29 mouse cellular contexts compared by ENCODE assay signal in the genomic region with DNA sequence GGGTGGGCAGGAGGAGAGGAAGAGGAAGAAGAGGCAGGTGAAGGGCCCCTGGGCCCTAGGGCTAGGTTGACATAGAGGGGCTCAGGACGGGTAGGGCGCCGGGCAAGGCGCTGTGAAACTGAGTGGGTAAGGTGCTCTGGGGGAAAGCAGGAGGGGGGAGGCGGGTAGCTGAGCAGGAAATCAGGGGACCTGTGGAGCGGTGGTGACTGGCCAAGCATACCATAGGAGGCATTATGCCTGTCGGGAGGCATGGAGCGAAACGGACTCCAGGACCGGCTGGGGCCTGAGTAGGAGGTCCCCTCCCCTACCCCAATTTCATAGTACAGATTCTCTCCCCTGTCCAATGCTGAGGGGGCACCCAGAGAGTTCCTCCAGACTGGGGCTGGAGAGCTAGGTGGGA. TPM values are rescaled to one million over a fixed set of nuclear protein-coding genes. Genes with fewer than 3 reads are reported as not detected.
DNase-seq lines count a peak whose midpoint lies in the region; ATAC-seq and TF ChIP-seq lines count a peak whose summit lies in the region.
"Had no signal": no experiment of that assay in that cellular context is flagged by ENCODE, and none has a peak within 500 bp of the region (broad histone marks: within the 10 kb centered on the region; RNA-seq: fewer than 3 reads in every experiment).

No protein-coding gene starts in this region.

- peak; percentile 22 for ATAC-seq in kidney, embryonic 15.5 days (replicated peaks; ENCODE audit: low FRiP score)
- no peak for ATAC-seq in midbrain, embryonic 13.5 days
- ATAC-seq: forebrain, embryonic 14.5 days; forebrain, postnatal 0 days; Patski had no signal

- TF ChIP-seq CTCF in kidney, adult 2 months (conservative IDR thresholded peaks at IDR 0.05; ENCODE audit: insufficient read depth, insufficient read length, low read depth, low read length), result no peak

- 63% methylated on average over 10 of the region's 10 CpGs for WGBS in kidney, embryonic 15.5 days
- WGBS in kidney, adult 2 months, result 68% methylated on average over 10 of the region's 10 CpGs
- 78% methylated on average over 10 of the region's 10 CpGs for WGBS in midbrain, embryonic 13.5 days
- 81% methylated on average over 10 of the region's 10 CpGs for WGBS in midbrain, embryonic 10.5 days

- no peaks in the 10 kb centered on the region for H3K9me3 ChIP-seq in kidney, embryonic 15.5 days (replicated peaks)
- no peaks in the 10 kb centered on the region for H3K9me3 ChIP-seq in midbrain, embryonic 13.5 days
- no peaks in the 10 kb centered on the region for H3K9me3 ChIP-seq in midbrain, embryonic 10.5 days (replicated peaks)
- H3K9me3 ChIP-seq: embryonic facial prominence, embryonic 12.5 days; embryonic facial prominence, embryonic 15.5 days; G1E; heart, embryonic 12.5 days; heart, embryonic 15.5 days; hindbrain, embryonic 10.5 days; hindbrain, embryonic 13.5 days had no signal

- H3K4me3 ChIP-seq in kidney, embryonic 15.5 days (replicated peaks), result no peak overlapping the region
- H3K4me3 ChIP-seq in kidney, adult 2 months (ENCODE audit: insufficient read depth, low read depth, low read length), result no peak overlapping the region
- no peak overlapping the region for H3K4me3 ChIP-seq in midbrain, embryonic 13.5 days (replicated peaks)
- no peak overlapping the region for H3K4me3 ChIP-seq in midbrain, embryonic 10.5 days
- H3K4me3 ChIP-seq in myocyte, result no peak overlapping the region
- H3K4me3 ChIP-seq: embryonic facial prominence, embryonic 12.5 days; embryonic facial prominence, embryonic 15.5 days; gastrocnemius, adult 2 months; heart, embryonic 12.5 days; heart, embryonic 15.5 days; hindbrain, embryonic 10.5 days; hindbrain, embryonic 13.5 days had no signal

- DNase-seq in kidney, adult 2 months, result no peak
- peak; percentile 41 for DNase-seq in kidney, postnatal 10 days
- DNase-seq in kidney, adult 9 months, result no peak
- DNase-seq in midbrain, embryonic 10.5 days (ENCODE audit: low spot score), result no peak
- DNase-seq: adrenal gland, postnatal 10 days; adrenal gland, postnatal 36 days; B cell, adult 2 months; cerebellum, adult 18-20 months; cerebellum, postnatal 14 days; forebrain, postnatal 0 days; gastrocnemius, adult 2 months; gastrocnemius, postnatal 14 days; heart, adult 11 months; heart, postnatal 10 days; heart, postnatal 36 days had no signal

- H3K79me2 ChIP-seq in myocyte (ENCODE audit: control insufficient read depth, insufficient read depth), result no peaks in the 10 kb centered on the region

- no peak overlapping the region for H3K9ac ChIP-seq in kidney, embryonic 15.5 days
- no peak overlapping the region for H3K9ac ChIP-seq in midbrain, embryonic 13.5 days (replicated peaks)
- H3K9ac ChIP-seq: embryonic facial prominence, embryonic 12.5 days; embryonic facial prominence, embryonic 15.5 days; forebrain, postnatal 0 days; heart, embryonic 12.5 days; heart, embryonic 15.5 days; hindbrain, embryonic 13.5 days had no signal

- H3K4me2 ChIP-seq in kidney, embryonic 15.5 days, result no peak overlapping the region
- H3K4me2 ChIP-seq in midbrain, embryonic 13.5 days (replicated peaks), result no peak overlapping the region
- H3K4me2 ChIP-seq in myocyte (ENCODE audit: low read depth), result peak overlapping the region; percentile 38
- H3K4me2 ChIP-seq: embryonic facial prominence, embryonic 12.5 days; embryonic facial prominence, embryonic 15.5 days; heart, embryonic 12.5 days; heart, embryonic 15.5 days; hindbrain, embryonic 13.5 days had no signal

- H3K27ac ChIP-seq in kidney, embryonic 15.5 days, result peak overlapping the region; percentile 41; the same call in 1 of the 2 replicates
- H3K27ac ChIP-seq in kidney, adult 2 months (ENCODE audit: insufficient read depth, low read depth, low read length), result no peak overlapping the region
- peak overlapping the region; percentile 10; the same call in 1 of the 2 replicates for H3K27ac ChIP-seq in midbrain, embryonic 13.5 days
- H3K27ac ChIP-seq in midbrain, embryonic 10.5 days (replicated peaks), result no peak overlapping the region
- H3K27ac ChIP-seq: embryonic facial prominence, embryonic 12.5 days; embryonic facial prominence, embryonic 15.5 days; gastrocnemius, adult 2 months; heart, embryonic 15.5 days; hindbrain, embryonic 10.5 days; hindbrain, embryonic 13.5 days had no signal

- H3K27me3 ChIP-seq in kidney, embryonic 15.5 days, result no peaks in the 10 kb centered on the region
- H3K27me3 ChIP-seq in kidney, adult 2 months (replicated peaks; ENCODE audit: control insufficient read depth, insufficient read depth, low read length), result no peaks in the 10 kb centered on the region
- no peaks in the 10 kb centered on the region; the same call in 1 of the 2 replicates for H3K27me3 ChIP-seq in midbrain, embryonic 13.5 days
- peaks cover 13% of the 10 kb centered on the region for H3K27me3 ChIP-seq in midbrain, embryonic 10.5 days (ENCODE audit: low read depth, poor library complexity, severe bottlenecking)
- H3K27me3 ChIP-seq in myocyte (ENCODE audit: control insufficient read depth, insufficient read depth, insufficient read length), result no peaks in the 10 kb centered on the region
- H3K27me3 ChIP-seq: CH12.LX; embryonic facial prominence, embryonic 12.5 days; embryonic facial prominence, embryonic 15.5 days; heart, embryonic 15.5 days; hindbrain, embryonic 13.5 days; Patski had no signal

- peaks cover 44% of the 10 kb centered on the region for H3K36me3 ChIP-seq in kidney, embryonic 15.5 days
- H3K36me3 ChIP-seq in kidney, adult 2 months (ENCODE audit: control insufficient read depth, insufficient read depth, low read length), result no peaks in the 10 kb centered on the region
- peaks cover 57% of the 10 kb centered on the region for H3K36me3 ChIP-seq in midbrain, embryonic 13.5 days
- H3K36me3 ChIP-seq in midbrain, embryonic 10.5 days, result peaks cover 55% of the 10 kb centered on the region
- H3K36me3 ChIP-seq in myocyte (ENCODE audit: control insufficient read depth, insufficient read depth), result no peaks in the 10 kb centered on the region

- H3ac ChIP-seq in myocyte (ENCODE audit: control insufficient read depth, insufficient read length), result no peak overlapping the region

- peaks cover 63% of the 10 kb centered on the region for H3K4me1 ChIP-seq in kidney, embryonic 15.5 days
- no peaks in the 10 kb centered on the region for H3K4me1 ChIP-seq in kidney, adult 2 months (ENCODE audit: control insufficient read depth, insufficient read depth, low read length)
- peaks cover 30% of the 10 kb centered on the region for H3K4me1 ChIP-seq in midbrain, embryonic 13.5 days (replicated peaks)
- H3K4me1 ChIP-seq in midbrain, embryonic 10.5 days, result peaks cover 39% of the 10 kb centered on the region

- no peak for TF ChIP-seq POLR2A in kidney, adult 2 months (IDR thresholded peaks at IDR 0.05; ENCODE audit: low read depth, low read length)
- TF ChIP-seq POLR2A in myocyte (IDR thresholded peaks at IDR 0.05; ENCODE audit: insufficient read length, low read depth), result no peak

TF ChIP-seq in myocyte, 11 proteins besides CTCF, POLR2A, EP300 and RAD21 (continues in another document):
- no peak for TF ChIP-seq TCF12 (IDR thresholded peaks at IDR 0.05; ENCODE audit: insufficient read depth, poor library complexity, severe bottlenecking)
- TF ChIP-seq MYOG (IDR thresholded peaks at IDR 0.05; ENCODE audit: control insufficient read depth in 1 of 3, insufficient read depth in 1 of 3, insufficient read length in 2 of 3, low read depth in 2 of 3), result no peak
- no peak for TF ChIP-seq REST (IDR thresholded peaks at IDR 0.05; ENCODE audit: insufficient read depth, insufficient read length)
- no peak for TF ChIP-seq USF1 (IDR thresholded peaks at IDR 0.05; ENCODE audit: low read depth)
- no peak for TF ChIP-seq CEBPB (IDR thresholded peaks at IDR 0.05; ENCODE audit: insufficient read depth, poor library complexity, severe bottlenecking)
- TF ChIP-seq MAX (IDR thresholded peaks at IDR 0.05; ENCODE audit: low read depth), result no peak
- TF ChIP-seq E2F4 (IDR thresholded peaks at IDR 0.05; ENCODE audit: insufficient read depth), result no peak
- TF ChIP-seq MYOD1 (IDR thresholded peaks at IDR 0.05; ENCODE audit: control insufficient read depth in 1 of 3, insufficient read length in 2 of 3, low read depth in 2 of 3), result no peak

RNA-seq across cellular contexts. Expression of gene Arhgap33, which starts 12.0 kb away (rescaled TPM):
- 11.7 and 16.0 TPM in 2 replicates for polyA plus RNA-seq in kidney, embryonic 15.5 days (2015; fragmentation: Nextera tagmentation; extraction: Ambion mirVana)
- polyA plus RNA-seq in kidney, adult 2 months (2012; rRNA removed), result 7.4 and 7.8 TPM in 2 replicates
- polyA plus RNA-seq in midbrain, embryonic 13.5 days (2015; fragmentation: Nextera tagmentation; extraction: Ambion mirVana), result 106 and 114 TPM in 2 replicates
- polyA plus RNA-seq in midbrain, embryonic 10.5 days (2016; fragmentation: Nextera tagmentation; extraction: Ambion mirVana), result 36.6 and 62.0 TPM in 2 replicates
- polyA plus RNA-seq in myocyte (2012; fragmentation: generic; extraction: Trizol), result 8.7 TPM

RNA-seq across cellular contexts. Expression of gene Hspb6, which starts 29.1 kb away (rescaled TPM):
- 12.8 and 20.1 TPM in 2 replicates for polyA plus RNA-seq in kidney, embryonic 15.5 days (2015; fragmentation: Nextera tagmentation; extraction: Ambion mirVana)
- polyA plus RNA-seq in kidney, adult 2 months (2012; rRNA removed), result 21.6 and 50.4 TPM in 2 replicates
- 5.7 and 6.6 TPM in 2 replicates for polyA plus RNA-seq in midbrain, embryonic 13.5 days (2015; fragmentation: Nextera tagmentation; extraction: Ambion mirVana)
- polyA plus RNA-seq in midbrain, embryonic 10.5 days (2016; fragmentation: Nextera tagmentation; extraction: Ambion mirVana), result 6.1 and 6.2 TPM in 2 replicates
- 27.8 TPM for polyA plus RNA-seq in myocyte (2012; fragmentation: generic; extraction: Trizol)

RNA-seq across cellular contexts. Expression of gene Proser3, which starts 29.2 kb away (rescaled TPM):
- 14.1 and 18.6 TPM in 2 replicates for polyA plus RNA-seq in kidney, embryonic 15.5 days (2015; fragmentation: Nextera tagmentation; extraction: Ambion mirVana)
- polyA plus RNA-seq in kidney, adult 2 months (2012; rRNA removed), result 7.1 and 8.5 TPM in 2 replicates
- polyA plus RNA-seq in midbrain, embryonic 13.5 days (2015; fragmentation: Nextera tagmentation; extraction: Ambion mirVana), result 8.7 and 12.3 TPM in 2 replicates
- 13.4 and 17.1 TPM in 2 replicates for polyA plus RNA-seq in midbrain, embryonic 10.5 days (2016; fragmentation: Nextera tagmentation; extraction: Ambion mirVana)
- 3.8 TPM for polyA plus RNA-seq in myocyte (2012; fragmentation: generic; extraction: Trizol)

RNA-seq across cellular contexts. Expression of gene Prodh2, which starts 29.4 kb away (rescaled TPM):
- polyA plus RNA-seq in kidney, embryonic 15.5 days (2015; fragmentation: Nextera tagmentation; extraction: Ambion mirVana), result 12.8 and 14.4 TPM in 2 replicates
- 218 and 246 TPM in 2 replicates for polyA plus RNA-seq in kidney, adult 2 months (2012; rRNA removed)
- not detected in 2 replicates for polyA plus RNA-seq in midbrain, embryonic 13.5 days (2015; fragmentation: Nextera tagmentation; extraction: Ambion mirVana)
- polyA plus RNA-seq in midbrain, embryonic 10.5 days (2016; fragmentation: Nextera tagmentation; extraction: Ambion mirVana), result not detected in 2 replicates
- polyA plus RNA-seq in myocyte (2012; fragmentation: generic; extraction: Trizol), result not detected
- polyA plus RNA-seq: embryonic facial prominence, embryonic 12.5 days; embryonic facial prominence, embryonic 15.5 days; forebrain, embryonic 11.5 days; forebrain, embryonic 14.5 days; forebrain, postnatal 0 days; G1E; hindbrain, embryonic 10.5 days; hindbrain, embryonic 13.5 days had no signal

RNA-seq across cellular contexts. Expression of gene Lin37, which starts 36.8 kb away (rescaled TPM):
- polyA plus RNA-seq in kidney, embryonic 15.5 days (2015; fragmentation: Nextera tagmentation; extraction: Ambion mirVana), result 37.6 and 40.5 TPM in 2 replicates
- 29.0 and 33.8 TPM in 2 replicates for polyA plus RNA-seq in kidney, adult 2 months (2012; rRNA removed)
- 54.4 and 60.4 TPM in 2 replicates for polyA plus RNA-seq in midbrain, embryonic 13.5 days (2015; fragmentation: Nextera tagmentation; extraction: Ambion mirVana)
- polyA plus RNA-seq in midbrain, embryonic 10.5 days (2016; fragmentation: Nextera tagmentation; extraction: Ambion mirVana), result 45.9 and 46.7 TPM in 2 replicates
- 55.3 TPM for polyA plus RNA-seq in myocyte (2012; fragmentation: generic; extraction: Trizol)

Comparison
In these comparisons a context has a peak if more than half of its experiments do, and no peak if none do; other contexts are left out.
1. H3K27ac ChIP-seq: peak in kidney, embryonic 15.5 days (single experiment) and midbrain, embryonic 13.5 days (single experiment); none in kidney, adult 2 months (single experiment) and midbrain, embryonic 10.5 days (single experiment).